Mouse (Mus musculus) hindbrain, embryonic 15.5 days (tissue): ENCODE data around the gene Ksr2. TPM values are rescaled to one million over a fixed set of nuclear protein-coding genes. Genes with fewer than 3 reads are reported as not detected.
A peak's percentile ranks its signal among the peaks of the same experiment; 100 is the strongest.
"Not testable (repeated sequence)": the region's sequence is repeated elsewhere in the genome, so short reads cannot be mapped to it uniquely, and the experiment has no call there.

Experiments
- ATAC-seq: fragments of 200-750 bp; cut with Nextera tagmentation; 2 replicates; pipeline ENCODE4 v1.8.0; 2017; ENCODE audit warnings: low read depth, moderate number of reproducible peaks, moderate TSS enrichment; ENCODE audit not compliant: low FRiP score
- H3K27ac ChIP-seq: fragments of 300-500 bp; sonication (generic); replicated peaks from 2 replicates; pipeline ENCODE4 v1.5.1; 2015; ENCODE audit warnings: mild to moderate bottlenecking, inconsistent platforms
- H3K27me3 ChIP-seq: fragments of 300-500 bp; sonication (generic); 2 replicates; pipeline ENCODE4 v1.6.1; 2015; ENCODE audit warnings: control low read depth, inconsistent platforms
- H3K36me3 ChIP-seq: fragments of 300-500 bp; sonication (generic); 2 replicates; pipeline ENCODE4 v1.6.1; 2015; ENCODE audit warnings: control low read depth, inconsistent platforms
- H3K4me1 ChIP-seq: fragments of 300-500 bp; sonication (generic); replicated peaks from 2 replicates; pipeline ENCODE4 v1.6.1; 2015; ENCODE audit warnings: control low read depth, inconsistent platforms
- H3K4me2 ChIP-seq: fragments of 300-500 bp; sonication (generic); 2 replicates; pipeline ENCODE4 v1.6.1; 2015; ENCODE audit warnings: moderate library complexity, mild to moderate bottlenecking, inconsistent platforms
- H3K4me3 ChIP-seq: fragments of 300-500 bp; sonication (generic); 2 replicates; pipeline ENCODE4 v1.5.1; 2015; ENCODE audit warnings: mild to moderate bottlenecking, inconsistent platforms
- H3K9ac ChIP-seq: fragments of 300-500 bp; sonication (generic); 2 replicates; pipeline ENCODE4 v1.6.1; 2015; ENCODE audit warnings: inconsistent platforms
- H3K9me3 ChIP-seq: fragments of 300-500 bp; sonication (generic); 2 replicates; pipeline ENCODE4 v1.6.1; 2016; ENCODE audit warnings: control low read depth, inconsistent platforms
- WGBS: fragments of 180-500 bp; shearing (Covaris S2); methylation state at CpG from one replicate; pipeline ENCODE4 v1.1.7; 2015; 5-methylcytosine and 5-hydroxymethylcytosine counted together
- polyA plus RNA-seq: library from polyadenylated mRNA; unstranded; fragments of >200 nt; fragmentation: Nextera tagmentation; extraction: Ambion mirVana; gene quantifications from 2 replicates; pipeline ENCODE4 v1.2.1, GENCODE M21; 2015

The Ksr2 gene
- polyA plus RNA-seq, 1 experiment from 2014 or later = 8.1 TPM

DNA sequence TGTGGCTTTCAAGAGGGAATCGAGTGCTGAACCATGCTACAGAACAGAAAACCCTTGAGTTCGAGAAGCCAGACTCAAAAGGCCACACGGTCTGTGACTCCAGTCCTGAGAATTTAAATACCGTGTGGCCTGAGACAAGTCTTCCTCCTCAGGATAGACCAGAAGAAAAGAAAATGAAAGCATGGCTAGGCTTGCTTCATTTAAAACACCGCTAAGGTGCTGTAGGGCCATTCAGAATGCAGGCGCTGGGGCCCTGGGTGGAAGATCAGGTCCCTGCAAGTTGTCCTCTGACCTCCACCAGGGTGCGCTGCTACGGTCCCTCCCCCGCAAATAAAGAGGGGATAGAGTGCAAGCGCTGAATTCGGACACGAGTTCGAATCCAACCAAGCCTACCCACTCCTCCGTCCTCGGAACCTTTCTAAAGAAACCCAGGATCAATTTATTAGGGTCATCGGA lies 25.5 kb upstream of the Ksr2 start:
- H3K4me2 ChIP-seq = peak overlapping the region; percentile 80
- H3K27ac ChIP-seq = peak overlapping the region; percentile 76
- H3K4me1 ChIP-seq = peaks cover 15% of the 10 kb centered on the region
- 13% methylated on average over 16 of the region's 16 CpGs for WGBS
- peak overlapping the region; percentile 80 for H3K9ac ChIP-seq
- H3K36me3 ChIP-seq = peaks cover 22% of the 10 kb centered on the region
- H3K9me3 ChIP-seq = no peaks in the 10 kb centered on the region
- no peaks in the 10 kb centered on the region for H3K27me3 ChIP-seq
- ATAC-seq = no peak
- peak overlapping the region; percentile 92 for H3K4me3 ChIP-seq

DNA sequence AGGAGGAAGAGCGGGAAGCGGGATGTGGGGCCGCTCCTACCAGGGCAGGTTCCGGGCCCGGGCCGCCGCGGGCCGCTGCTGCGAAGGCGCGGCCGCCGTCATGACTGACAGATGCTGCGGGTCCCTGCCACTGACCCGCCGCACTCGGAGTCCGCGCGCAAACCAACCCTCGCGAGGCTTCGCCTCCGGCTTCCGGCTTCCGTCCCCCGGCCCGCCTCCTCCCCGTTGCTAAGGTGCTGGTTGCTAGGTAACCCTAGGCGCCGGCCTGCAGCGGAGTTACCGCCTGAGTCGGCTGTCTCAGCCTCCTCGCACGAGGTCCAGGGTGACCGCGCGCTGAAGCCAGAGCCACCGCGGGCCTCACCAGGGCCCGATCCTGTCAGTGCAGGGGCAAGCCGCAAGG lies 24.9 kb upstream of the Ksr2 start, which contains the start of gene Rfc5:
TSS of gene Rfc5 (minus strand) at position 171 of the 400 bp plus-strand sequence.
- peak; percentile 96 for ATAC-seq
- no peaks in the 10 kb centered on the region for H3K27me3 ChIP-seq
- no peaks in the 10 kb centered on the region for H3K9me3 ChIP-seq
- peak within 1 kb of the TSS; percentile 92 for H3K4me3 ChIP-seq
- peaks cover 16% of the 10 kb centered on the region for H3K36me3 ChIP-seq
- H3K9ac ChIP-seq = peak within 1 kb of the TSS; percentile 80
- WGBS = under 1% methylated on average over 44 of the region's 44 CpGs
- H3K4me2 ChIP-seq = peak within 1 kb of the TSS; percentile 80
- H3K4me1 ChIP-seq = peaks cover 15% of the 10 kb centered on the region
- peak within 1 kb of the TSS; percentile 76 for H3K27ac ChIP-seq

DNA sequence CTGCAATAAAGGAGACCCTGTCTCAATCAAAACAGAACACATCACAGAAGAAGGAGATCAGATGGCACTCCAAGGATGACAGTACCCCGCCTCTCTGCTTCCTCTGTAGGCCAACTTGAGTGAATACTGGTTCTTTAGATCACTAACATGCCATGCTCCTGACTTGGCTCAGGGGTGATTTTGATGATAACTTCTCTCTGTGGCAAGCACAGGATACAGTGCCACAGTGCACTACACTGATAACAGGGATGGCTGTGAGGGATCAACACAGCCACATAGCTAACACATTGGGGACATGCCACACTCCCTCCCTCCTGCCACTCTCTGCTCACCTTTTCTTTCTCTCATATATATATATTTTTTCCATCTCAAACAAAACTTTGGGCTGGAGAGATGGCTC lies 22.9 kb upstream of the Ksr2 start:
- H3K27me3 ChIP-seq = no peaks in the 10 kb centered on the region
- WGBS = 88% methylated on average over 1 of the region's 1 CpGs
- no peaks in the 10 kb centered on the region for H3K36me3 ChIP-seq
- no peak for ATAC-seq
- H3K4me3 ChIP-seq = no peak overlapping the region
- H3K9ac ChIP-seq = no peak overlapping the region
- no peak overlapping the region for H3K27ac ChIP-seq
- no peaks in the 10 kb centered on the region for H3K9me3 ChIP-seq
- H3K4me2 ChIP-seq = no peak overlapping the region
- H3K4me1 ChIP-seq = peaks cover 15% of the 10 kb centered on the region

DNA sequence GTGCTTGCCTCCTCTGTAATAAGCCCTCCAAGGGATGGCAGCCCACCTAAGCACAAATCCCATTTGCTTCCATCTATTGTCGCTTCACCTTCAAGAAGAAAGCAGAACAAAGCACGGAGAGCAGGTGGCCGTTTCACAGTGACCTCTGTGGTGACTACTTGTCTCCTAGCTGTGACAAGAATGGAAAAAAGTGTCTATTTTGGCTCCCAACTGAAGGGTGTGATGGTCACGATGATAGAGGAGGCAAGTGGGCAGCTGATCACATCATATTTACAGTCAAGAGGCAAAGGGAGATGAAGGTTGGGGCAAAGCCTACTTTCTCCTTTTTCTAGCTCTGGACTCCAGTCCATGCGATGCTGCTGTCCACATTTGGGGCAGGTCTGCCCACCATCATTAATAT lies 18.0 kb upstream of the Ksr2 start:
- H3K9me3 ChIP-seq = no peaks in the 10 kb centered on the region
- no peaks in the 10 kb centered on the region for H3K36me3 ChIP-seq
- H3K9ac ChIP-seq = no peak overlapping the region
- H3K27me3 ChIP-seq = no peaks in the 10 kb centered on the region
- no peak overlapping the region for H3K4me2 ChIP-seq
- WGBS = 90% methylated on average over 5 of the region's 5 CpGs
- ATAC-seq = no peak
- H3K4me3 ChIP-seq = no peak overlapping the region
- H3K4me1 ChIP-seq = no peaks in the 10 kb centered on the region
- no peak overlapping the region for H3K27ac ChIP-seq

DNA sequence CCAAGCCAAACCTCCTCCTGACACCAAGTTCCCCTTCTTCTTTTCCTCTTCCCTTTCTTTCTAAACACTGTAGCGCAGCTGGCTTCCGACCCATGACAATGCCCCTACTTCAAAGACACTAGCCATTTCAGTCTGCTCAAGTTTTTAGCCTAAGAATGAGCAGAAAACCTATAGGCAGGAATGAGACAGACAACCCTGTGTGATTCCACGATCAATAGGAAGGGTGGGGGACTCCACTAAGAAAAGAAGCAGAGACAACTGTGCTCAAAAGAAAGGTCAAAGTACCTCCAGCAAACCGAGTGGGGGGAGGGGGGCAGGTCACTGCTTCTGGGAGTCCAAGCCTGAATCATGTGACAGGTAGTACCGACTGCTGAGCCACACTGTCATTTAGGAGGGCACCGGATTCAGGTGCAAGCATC lies 17.2 kb upstream of the Ksr2 start:
- Histone ChIP-seq H3K9ac (no peak overlapping the region), H3K27ac (no peak overlapping the region), H3K27me3 (no peaks in the 10 kb centered on the region), H3K9me3 (no peaks in the 10 kb centered on the region), H3K36me3 (no peaks in the 10 kb centered on the region), H3K4me2 (no peak overlapping the region), H3K4me3 (no peak overlapping the region), H3K4me1 (no peaks in the 10 kb centered on the region)
- ATAC-seq = no peak
- 56% methylated on average over 6 of the region's 6 CpGs for WGBS

DNA sequence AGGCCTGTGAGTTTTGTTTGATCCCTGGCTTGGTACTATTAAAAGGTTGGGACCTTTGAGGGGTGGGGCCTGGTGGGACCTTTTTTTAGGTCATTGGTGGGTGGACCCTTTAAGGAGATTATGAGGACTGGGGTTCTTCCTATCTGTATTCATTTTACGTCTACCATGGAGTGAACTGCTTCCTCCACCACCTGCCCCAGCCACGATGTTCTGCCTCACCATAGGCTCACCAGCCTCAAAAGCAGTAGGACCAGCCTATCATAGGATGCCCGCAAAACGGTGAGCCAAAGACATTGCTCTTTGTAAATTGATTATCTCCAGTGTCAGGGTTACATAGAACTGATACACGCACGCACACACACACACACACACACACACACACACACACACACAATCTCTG lies 16.4 kb upstream of the Ksr2 start:
- H3K9me3 ChIP-seq = no peaks in the 10 kb centered on the region
- WGBS = 84% methylated on average over 6 of the region's 6 CpGs
- H3K36me3 ChIP-seq = no peaks in the 10 kb centered on the region
- ATAC-seq = no peak
- H3K4me3 ChIP-seq = no peak overlapping the region
- no peak overlapping the region for H3K9ac ChIP-seq
- no peaks in the 10 kb centered on the region for H3K27me3 ChIP-seq
- no peaks in the 10 kb centered on the region for H3K4me1 ChIP-seq
- no peak overlapping the region for H3K27ac ChIP-seq
- H3K4me2 ChIP-seq = no peak overlapping the region

DNA sequence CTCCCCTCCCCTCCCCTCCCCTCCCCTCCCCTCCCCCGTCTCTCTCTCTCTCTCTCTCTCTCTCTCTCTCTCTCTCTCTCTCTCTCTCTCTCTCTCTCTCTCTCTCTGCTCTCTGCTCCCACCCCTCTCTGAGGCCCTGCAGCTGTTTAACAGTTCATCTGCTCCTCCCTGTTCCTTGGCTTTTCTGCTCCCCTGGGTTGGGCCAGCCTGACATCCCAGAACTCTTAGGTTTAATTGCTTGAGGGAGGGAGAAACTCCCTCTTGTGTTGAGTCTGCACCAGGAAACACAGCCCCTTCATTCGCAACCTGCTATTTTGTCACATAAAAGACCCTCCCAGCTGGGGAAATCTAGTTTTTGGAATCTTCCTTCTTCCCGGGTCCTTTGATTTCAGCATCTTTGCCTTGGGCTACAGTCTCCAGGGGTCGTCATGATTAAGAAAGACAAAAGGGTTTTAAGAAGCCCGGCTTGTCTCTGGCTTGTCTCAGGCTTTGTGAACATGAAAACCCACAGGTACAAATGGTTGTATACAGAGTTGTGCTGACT lies 15.7 kb upstream of the Ksr2 start:
- no peak for ATAC-seq
- H3K27ac ChIP-seq = no peak overlapping the region
- whole genome bisulfite sequencing = 40% methylated on average over 4 of the region's 5 CpGs

DNA sequence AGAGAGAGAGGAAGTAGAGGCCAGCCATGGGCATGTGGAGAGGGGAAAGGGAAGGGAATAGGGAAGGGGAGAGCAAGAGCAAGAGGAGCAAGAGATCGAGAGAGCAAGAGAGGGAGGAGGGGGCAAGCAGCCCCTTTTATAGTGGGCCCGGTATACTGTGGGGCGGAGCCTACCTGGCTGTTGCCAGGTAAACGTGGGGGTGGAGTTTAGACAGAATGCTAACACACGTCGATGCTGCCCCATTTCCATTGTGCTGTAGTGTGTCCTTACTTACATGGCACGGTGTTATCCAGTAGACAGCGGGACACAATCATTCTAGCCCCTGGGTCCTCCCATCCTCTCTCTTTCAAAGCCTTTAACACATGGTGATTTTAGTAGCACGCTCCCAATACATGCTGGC lies 14.5 kb upstream of the Ksr2 start:
- Histone ChIP-seq H3K27ac (no peak overlapping the region), H3K4me3 (no peak overlapping the region), H3K4me1 (no peaks in the 10 kb centered on the region), H3K9ac (no peak overlapping the region), H3K4me2 (no peak overlapping the region), H3K9me3 (no peaks in the 10 kb centered on the region), H3K36me3 (no peaks in the 10 kb centered on the region), H3K27me3 (no peaks in the 10 kb centered on the region)
- no peak for ATAC-seq
- 81% methylated on average over 9 of the region's 9 CpGs for WGBS

More for the DNA sequence above, 15.7 kb upstream of the Ksr2 start:
- Histone ChIP-seq H3K9me3 (no peaks in the 10 kb centered on the region), H3K4me2 (no peak overlapping the region), H3K36me3 (no peaks in the 10 kb centered on the region), H3K4me3 (no peak overlapping the region), H3K9ac (no peak overlapping the region), H3K27me3 (no peaks in the 10 kb centered on the region), H3K4me1 (no peaks in the 10 kb centered on the region)

DNA sequence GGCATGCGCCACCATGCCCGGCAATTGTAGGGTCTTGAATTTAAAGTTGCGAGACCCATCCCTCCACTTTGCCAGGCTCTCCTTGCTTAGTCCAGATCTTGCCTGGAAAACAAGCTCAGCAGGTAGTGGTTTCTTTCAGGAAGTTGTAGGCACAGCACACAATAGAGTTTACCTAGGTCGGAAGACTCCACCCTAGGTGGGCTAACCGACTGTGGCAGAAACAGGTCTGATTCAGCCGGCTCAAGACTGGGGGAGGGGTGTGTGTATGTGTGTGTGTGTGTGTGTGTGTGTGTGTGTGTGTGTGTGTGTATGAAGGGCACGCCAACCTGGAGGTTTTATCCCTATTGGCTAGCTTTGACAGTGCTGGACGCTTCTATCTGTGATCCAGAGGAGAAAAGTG lies 10.2 kb upstream of the Ksr2 start:
- H3K36me3 ChIP-seq = no peaks in the 10 kb centered on the region
- no peak for ATAC-seq
- H3K4me2 ChIP-seq = no peak overlapping the region
- no peak overlapping the region for H3K27ac ChIP-seq
- no peak overlapping the region for H3K9ac ChIP-seq
- H3K27me3 ChIP-seq = no peaks in the 10 kb centered on the region
- WGBS = 90% methylated on average over 8 of the region's 8 CpGs
- no peaks in the 10 kb centered on the region for H3K9me3 ChIP-seq
- H3K4me3 ChIP-seq = no peak overlapping the region
- no peaks in the 10 kb centered on the region for H3K4me1 ChIP-seq

DNA sequence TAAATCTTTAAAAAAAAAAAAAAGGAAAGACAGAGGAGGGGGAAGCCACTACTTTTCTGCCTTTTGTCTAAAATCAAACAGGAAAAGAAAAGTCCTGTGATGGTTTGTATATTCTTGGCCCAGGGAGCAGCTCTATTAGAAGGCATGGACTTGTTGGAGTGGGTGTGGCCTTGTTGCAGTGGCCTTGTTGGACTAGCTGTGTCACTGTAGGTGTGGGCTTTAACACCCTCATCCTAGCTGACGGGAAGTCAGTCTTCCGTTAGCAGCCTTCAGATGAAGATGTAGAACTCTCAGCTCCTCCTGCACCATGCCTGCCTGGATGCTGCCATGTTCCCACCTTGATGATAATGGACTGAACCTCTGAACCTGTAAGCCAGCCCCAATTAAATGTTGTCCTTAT lies 9.1 kb upstream of the Ksr2 start:
- WGBS = 93% methylated on average over 2 of the region's 2 CpGs

DNA sequence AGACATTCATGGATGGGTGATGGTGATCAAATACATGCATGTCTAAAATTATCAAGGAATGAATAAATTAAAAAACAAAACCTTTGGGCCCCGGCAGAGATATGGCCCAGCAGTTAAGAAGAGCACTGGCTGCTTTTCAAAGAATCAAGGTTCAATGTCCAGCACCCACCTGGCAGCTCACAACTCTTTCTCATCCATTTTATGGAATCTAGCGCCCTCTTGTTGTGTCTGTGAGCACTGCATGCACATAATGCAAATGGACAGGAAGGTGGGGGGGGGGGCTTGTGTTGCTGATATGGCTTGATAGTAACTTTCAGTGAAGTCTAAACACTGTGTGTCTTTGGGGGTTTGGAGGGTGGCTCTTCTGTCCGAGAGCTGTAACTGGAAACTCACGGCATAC lies 5.6 kb upstream of the Ksr2 start:
- Histone ChIP-seq H3K9ac (no peak overlapping the region), H3K4me3 (no peak overlapping the region), H3K9me3 (no peaks in the 10 kb centered on the region), H3K27me3 (no peaks in the 10 kb centered on the region), H3K4me2 (no peak overlapping the region), H3K27ac (no peak overlapping the region), H3K4me1 (peaks cover 6% of the 10 kb centered on the region), H3K36me3 (no peaks in the 10 kb centered on the region)
- no peak for ATAC-seq
- 71% methylated on average over 4 of the region's 4 CpGs for WGBS

More for the DNA sequence above, 9.1 kb upstream of the Ksr2 start:
- H3K4me3 ChIP-seq, ATAC-seq, H3K27ac ChIP-seq, H3K4me1 ChIP-seq, H3K36me3 ChIP-seq, H3K9ac ChIP-seq, H3K9me3 ChIP-seq, H3K27me3 ChIP-seq, H3K4me2 ChIP-seq: not testable (repeated sequence)

DNA sequence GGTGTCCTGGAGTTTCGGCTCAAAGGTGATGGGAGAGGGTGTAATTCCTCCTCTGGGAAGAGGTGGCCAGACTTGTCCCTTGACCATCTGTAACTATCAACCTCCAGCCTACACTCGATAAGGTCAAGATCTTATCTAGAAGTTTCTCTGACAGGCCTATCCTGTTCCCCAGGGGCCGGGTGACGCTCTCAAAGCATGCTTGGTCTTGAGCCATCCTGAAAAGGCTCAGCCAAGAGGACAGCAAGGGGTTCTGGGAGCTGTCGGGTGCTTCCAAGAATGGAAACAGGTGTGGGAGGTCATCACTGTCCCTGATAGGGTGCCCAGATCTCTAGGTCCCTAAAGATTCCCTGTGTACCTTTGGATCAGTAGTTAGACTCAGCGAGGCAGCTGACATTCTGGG lies 4.4 kb upstream of the Ksr2 start:
- H3K4me1 ChIP-seq = peaks cover 8% of the 10 kb centered on the region
- H3K36me3 ChIP-seq = no peaks in the 10 kb centered on the region
- H3K4me3 ChIP-seq = no peak overlapping the region
- ATAC-seq = no peak
- WGBS = 75% methylated on average over 6 of the region's 6 CpGs
- H3K27me3 ChIP-seq = no peaks in the 10 kb centered on the region
- no peak overlapping the region for H3K27ac ChIP-seq
- H3K9ac ChIP-seq = no peak overlapping the region
- H3K9me3 ChIP-seq = no peaks in the 10 kb centered on the region
- H3K4me2 ChIP-seq = no peak overlapping the region

DNA sequence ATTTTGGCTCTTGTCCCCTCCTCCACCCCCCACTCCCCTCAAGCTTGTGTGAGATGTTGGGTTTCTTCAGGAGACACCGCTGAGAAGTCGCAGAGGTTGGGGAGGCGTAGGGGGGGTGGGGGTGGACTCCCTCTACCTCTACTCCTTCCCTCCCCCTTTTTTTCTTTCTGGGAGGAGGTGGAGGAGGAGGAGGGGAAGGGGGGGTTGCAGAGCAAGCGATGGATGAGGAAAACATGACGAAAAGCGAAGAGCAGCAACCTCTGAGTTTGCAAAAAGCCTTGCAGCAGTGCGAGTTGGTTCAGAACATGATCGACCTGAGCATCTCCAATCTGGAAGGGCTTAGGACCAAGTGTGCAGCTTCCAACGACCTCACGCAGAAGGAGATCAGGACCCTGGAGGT lies 811 bp downstream of the Ksr2 start:
- 1% methylated on average over 10 of the region's 10 CpGs for whole genome bisulfite sequencing
- peak; percentile 47 for ATAC-seq
- Histone ChIP-seq H3K4me2 (peak overlapping the region; percentile 80), H3K27me3 (no peaks in the 10 kb centered on the region), H3K4me1 (peaks cover 29% of the 10 kb centered on the region), H3K36me3 (no peaks in the 10 kb centered on the region), H3K4me3 (peak overlapping the region; percentile 83), H3K9me3 (no peaks in the 10 kb centered on the region), H3K27ac (peak overlapping the region; percentile 100), H3K9ac (peak overlapping the region; percentile 83)
